ENCODE assay signal across 8 mouse cellular contexts in the genomic region with DNA sequence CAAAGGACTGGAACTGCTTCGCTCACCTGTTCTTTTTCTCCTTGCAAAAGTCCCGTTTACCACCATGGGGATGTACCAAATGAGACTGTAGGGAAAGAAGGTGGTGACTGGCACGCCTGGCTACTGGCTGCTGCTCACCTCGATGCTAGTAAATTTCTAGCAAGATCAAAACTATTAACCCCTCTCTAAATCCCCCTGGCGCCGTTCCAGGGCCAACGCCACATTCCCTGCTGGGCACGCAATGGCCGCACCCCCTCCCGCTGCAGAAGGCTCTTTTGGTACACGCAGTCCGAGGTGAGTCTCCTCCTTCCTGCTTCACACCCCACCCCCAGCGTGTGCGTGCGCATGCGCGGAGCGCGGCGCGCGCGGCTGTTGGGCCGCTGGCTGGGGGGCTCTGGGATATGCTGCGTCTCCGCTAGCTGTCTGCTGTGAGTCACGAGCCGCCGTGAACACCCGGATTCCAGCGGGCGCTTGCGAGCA. TPM values are rescaled to one million over a fixed set of nuclear protein-coding genes. Genes with fewer than 3 reads are reported as not detected.
A peak's percentile ranks its signal among the peaks of the same experiment; 100 is the strongest.
DNase-seq lines count a peak whose midpoint lies in the region; ATAC-seq and TF ChIP-seq lines count a peak whose summit lies in the region.

No protein-coding gene starts in this region.

- H3K36me3 ChIP-seq in ES-Bruce4 (ENCODE audit: control insufficient read depth, insufficient read depth, low read length, poor library complexity, severe bottlenecking): peaks cover 4% of the 10 kb centered on the region; the same call in 1 of the 2 replicates
- peaks cover 11% of the 10 kb centered on the region for H3K36me3 ChIP-seq in forebrain, embryonic 13.5 days (ENCODE audit: poor library complexity, severe bottlenecking)
- H3K36me3 ChIP-seq in liver, embryonic 16.5 days (ENCODE audit: control insufficient read depth, insufficient read depth): no peaks in the 10 kb centered on the region
- peaks cover 3% of the 10 kb centered on the region; the same call in 1 of the 2 replicates for H3K36me3 ChIP-seq in neural tube, embryonic 12.5 days
- H3K36me3 ChIP-seq in stomach, postnatal 0 days (ENCODE audit: control insufficient read depth, insufficient read depth, low read length): no peaks in the 10 kb centered on the region

- peak overlapping the region; percentile 95 for H3K27ac ChIP-seq in ES-Bruce4 (ENCODE audit: insufficient read depth, low read length)
- H3K27ac ChIP-seq in forebrain, embryonic 13.5 days: peak overlapping the region; percentile 96
- H3K27ac ChIP-seq in liver, embryonic 16.5 days (ENCODE audit: low read length): peak overlapping the region; percentile 93
- peak overlapping the region; percentile 89 for H3K27ac ChIP-seq in neural tube, embryonic 12.5 days
- peak overlapping the region; percentile 96 for H3K27ac ChIP-seq in stomach, postnatal 0 days (replicated peaks)

- TF ChIP-seq POLR2A in ES-Bruce4 (IDR thresholded peaks at IDR 0.05; ENCODE audit: insufficient read depth, low read length): peak; percentile 39

- no peaks in the 10 kb centered on the region for H3K27me3 ChIP-seq in ES-Bruce4 (ENCODE audit: control insufficient read depth, insufficient read depth, low read length, poor library complexity, severe bottlenecking)
- no peaks in the 10 kb centered on the region for H3K27me3 ChIP-seq in forebrain, embryonic 13.5 days
- no peaks in the 10 kb centered on the region for H3K27me3 ChIP-seq in liver, embryonic 16.5 days (ENCODE audit: control insufficient read depth, insufficient read depth, low read depth, low read length)
- no peaks in the 10 kb centered on the region for H3K27me3 ChIP-seq in neural tube, embryonic 12.5 days (replicated peaks)
- no peaks in the 10 kb centered on the region for H3K27me3 ChIP-seq in stomach, postnatal 0 days (ENCODE audit: control insufficient read depth, insufficient read depth, low read length)

- no peaks in the 10 kb centered on the region for H3K4me1 ChIP-seq in ES-Bruce4 (ENCODE audit: control insufficient read depth, insufficient read depth, low read length)
- peaks cover 17% of the 10 kb centered on the region for H3K4me1 ChIP-seq in forebrain, embryonic 13.5 days
- H3K4me1 ChIP-seq in liver, embryonic 16.5 days (ENCODE audit: control insufficient read depth, low read depth, low read length): peaks cover 16% of the 10 kb centered on the region
- peaks cover 4% of the 10 kb centered on the region for H3K4me1 ChIP-seq in neural tube, embryonic 12.5 days
- no peaks in the 10 kb centered on the region for H3K4me1 ChIP-seq in stomach, postnatal 0 days (replicated peaks; ENCODE audit: control insufficient read depth, insufficient read depth)

- peak overlapping the region; percentile 82 for H3K4me3 ChIP-seq in ES-Bruce4 (ENCODE audit: low read depth, low read length)
- peak overlapping the region; percentile 62 for H3K4me3 ChIP-seq in forebrain, embryonic 13.5 days
- H3K4me3 ChIP-seq in liver, embryonic 16.5 days (ENCODE audit: low read depth, low read length): peak overlapping the region; percentile 81
- peak overlapping the region; percentile 65 for H3K4me3 ChIP-seq in neural tube, embryonic 12.5 days
- H3K4me3 ChIP-seq in stomach, postnatal 0 days (ENCODE audit: low read depth, low read length): peak overlapping the region; percentile 70

- ATAC-seq in cerebellum, adult (ENCODE audit: insufficient number of reproducible peaks, low FRiP score, low TSS enrichment): peak; percentile 82
- ATAC-seq in forebrain, embryonic 13.5 days: peak; percentile 92
- ATAC-seq in liver, embryonic 16.5 days (ENCODE audit: low read depth): peak; percentile 91
- ATAC-seq in neural tube, embryonic 12.5 days (ENCODE audit: low FRiP score, low read depth): peak; percentile 93
- ATAC-seq in stomach, postnatal 0 days (ENCODE audit: low FRiP score, low TSS enrichment): peak; percentile 89

- no peak for TF ChIP-seq EP300 in ES-Bruce4 (IDR thresholded peaks at IDR 0.05; ENCODE audit: insufficient read depth, low read depth, low read length)
- peak; percentile 31 for TF ChIP-seq EP300 in stomach, postnatal 0 days (optimal IDR thresholded peaks at IDR 0.05)

- no peak for TF ChIP-seq CTCF in ES-Bruce4 (IDR thresholded peaks at IDR 0.05; ENCODE audit: low read depth, low read length)
- no peak for TF ChIP-seq CTCF in stomach, postnatal 0 days (IDR thresholded peaks at IDR 0.05; ENCODE audit: low read depth)

- 29% methylated on average over 32 of the region's 33 CpGs for WGBS in forebrain, embryonic 13.5 days
- WGBS in large intestine, adult 2 months: 16% methylated on average over 28 of the region's 33 CpGs
- 12% methylated on average over 29 of the region's 33 CpGs for WGBS in liver, embryonic 16.5 days (ENCODE audit: insufficient replicate concordance)
- WGBS in neural tube, embryonic 12.5 days: 18% methylated on average over 33 of the region's 33 CpGs
- 16% methylated on average over 30 of the region's 33 CpGs for WGBS in stomach, postnatal 0 days

- intact Hi-C loops in heart, postnatal 10 days (cut with DNase I): loop anchor here (1.0 to 10.0 kb wide), 2 partner anchors 16 to 167 kb away; no protein-coding TSS in a partner anchor

- H3K9me3 ChIP-seq in ES-Bruce4 (replicated peaks; ENCODE audit: control insufficient read depth, insufficient read depth, low read length, poor library complexity, severe bottlenecking): no peaks in the 10 kb centered on the region
- H3K9me3 ChIP-seq in forebrain, embryonic 13.5 days (replicated peaks): no peaks in the 10 kb centered on the region; the same call in 1 of the 2 replicates
- H3K9me3 ChIP-seq in liver, embryonic 16.5 days (replicated peaks; ENCODE audit: control insufficient read depth, low read length): no peaks in the 10 kb centered on the region
- H3K9me3 ChIP-seq in neural tube, embryonic 12.5 days: no peaks in the 10 kb centered on the region
- H3K9me3 ChIP-seq in stomach, postnatal 0 days (ENCODE audit: control insufficient read depth, low read length): no peaks in the 10 kb centered on the region

- peak overlapping the region; percentile 71 for H3K4me2 ChIP-seq in forebrain, embryonic 13.5 days
- H3K4me2 ChIP-seq in liver, embryonic 16.5 days (ENCODE audit: low read depth, low read length): peak overlapping the region; percentile 66
- peak overlapping the region; percentile 65 for H3K4me2 ChIP-seq in neural tube, embryonic 12.5 days (replicated peaks)
- H3K4me2 ChIP-seq in stomach, postnatal 0 days (replicated peaks; ENCODE audit: low read depth): peak overlapping the region; percentile 59

- peak overlapping the region; percentile 98 for H3K9ac ChIP-seq in ES-Bruce4 (ENCODE audit: low read depth, poor library complexity, severe bottlenecking)
- peak overlapping the region; percentile 83 for H3K9ac ChIP-seq in forebrain, embryonic 13.5 days
- peak overlapping the region; percentile 90 for H3K9ac ChIP-seq in liver, embryonic 16.5 days (ENCODE audit: low read depth, low read length)
- peak overlapping the region; percentile 77 for H3K9ac ChIP-seq in neural tube, embryonic 12.5 days
- peak overlapping the region; percentile 85 for H3K9ac ChIP-seq in stomach, postnatal 0 days (ENCODE audit: low read length)

- peak; percentile 86 to 88 for DNase-seq in heart, postnatal 10 days
- peak; percentile 39 for DNase-seq in large intestine, adult 2 months (ENCODE audit: low read depth, low spot score)
- DNase-seq in stomach, postnatal 0 days (ENCODE audit: low spot score): peak; percentile 82

RNA-seq across cellular contexts. Expression of gene Cdk16, which starts 0.4 kb away (rescaled TPM):
- 83.3 and 94.9 TPM in 2 replicates for polyA plus RNA-seq in ES-Bruce4 (2011; ENCODE audit: insufficient read depth, insufficient read length, low read depth, missing spikeins)
- 101 and 106 TPM in 2 replicates for polyA plus RNA-seq in forebrain, embryonic 13.5 days (2015; fragmentation: Nextera tagmentation; extraction: Ambion mirVana)
- total RNA-seq in heart, postnatal 10 days (2021): 100 to 1,000 TPM; 169 to 183 TPM
- 137 and 175 TPM in 2 replicates for polyA plus RNA-seq in large intestine, adult 2 months (2012; rRNA removed)
- polyA plus RNA-seq in liver, embryonic 16.5 days (2015; fragmentation: Nextera tagmentation; extraction: Ambion mirVana): 25.1 and 29.1 TPM in 2 replicates
- 160 and 180 TPM in 2 replicates for polyA plus RNA-seq in neural tube, embryonic 12.5 days (2016; fragmentation: Nextera tagmentation; extraction: Ambion mirVana)
- polyA plus RNA-seq in stomach, postnatal 0 days (2015; fragmentation: Nextera tagmentation; extraction: Ambion mirVana): 47.3 and 53.5 TPM in 2 replicates

RNA-seq across cellular contexts. Expression of gene Usp11, which starts 15.6 kb away (rescaled TPM):
- polyA plus RNA-seq in ES-Bruce4 (2011; ENCODE audit: insufficient read depth, insufficient read length, low read depth, missing spikeins): 50.9 and 52.2 TPM in 2 replicates
- polyA plus RNA-seq in forebrain, embryonic 13.5 days (2015; fragmentation: Nextera tagmentation; extraction: Ambion mirVana): 69.6 and 76.4 TPM in 2 replicates
- total RNA-seq in heart, postnatal 10 days (2021): 10 to 100 TPM; 10.8 to 11.0 TPM
- 4.4 and 5.7 TPM in 2 replicates for polyA plus RNA-seq in large intestine, adult 2 months (2012; rRNA removed)
- 5.9 and 6.7 TPM in 2 replicates for polyA plus RNA-seq in liver, embryonic 16.5 days (2015; fragmentation: Nextera tagmentation; extraction: Ambion mirVana)
- 81.8 and 90.1 TPM in 2 replicates for polyA plus RNA-seq in neural tube, embryonic 12.5 days (2016; fragmentation: Nextera tagmentation; extraction: Ambion mirVana)
- 3.8 and 4.2 TPM in 2 replicates for polyA plus RNA-seq in stomach, postnatal 0 days (2015; fragmentation: Nextera tagmentation; extraction: Ambion mirVana)

RNA-seq across cellular contexts. Expression of gene Uba1, which starts 30.0 kb away (rescaled TPM):
- 387 and 391 TPM in 2 replicates for polyA plus RNA-seq in ES-Bruce4 (2011; ENCODE audit: insufficient read depth, insufficient read length, low read depth, missing spikeins)
- polyA plus RNA-seq in forebrain, embryonic 13.5 days (2015; fragmentation: Nextera tagmentation; extraction: Ambion mirVana): 334 and 366 TPM in 2 replicates
- total RNA-seq in heart, postnatal 10 days (2021): 100 to 1,000 TPM; 260 to 271 TPM
- 234 and 255 TPM in 2 replicates for polyA plus RNA-seq in large intestine, adult 2 months (2012; rRNA removed)
- polyA plus RNA-seq in liver, embryonic 16.5 days (2015; fragmentation: Nextera tagmentation; extraction: Ambion mirVana): 95.5 and 99.1 TPM in 2 replicates
- polyA plus RNA-seq in neural tube, embryonic 12.5 days (2016; fragmentation: Nextera tagmentation; extraction: Ambion mirVana): 380 and 406 TPM in 2 replicates
- 89.4 and 93.1 TPM in 2 replicates for polyA plus RNA-seq in stomach, postnatal 0 days (2015; fragmentation: Nextera tagmentation; extraction: Ambion mirVana)

Comparison
In these comparisons a context has a peak if more than half of its experiments do, and no peak if none do; other contexts are left out.
1. Peak in every context shown above with its lines: DNase-seq, ATAC-seq, H3K4me3 ChIP-seq and H3K27ac ChIP-seq.